Mouse (Mus musculus): ENCODE results near the gene Gm36079. TPM values are rescaled to one million over a fixed set of nuclear protein-coding genes. Genes with fewer than 3 reads are reported as not detected.
"Not testable (repeated sequence)": the region's sequence is repeated elsewhere in the genome, so short reads cannot be mapped to it uniquely, and the experiment has no call there.

Gene Gm36079
- polyA plus RNA-seq, 1 experiment: not detected

DNA sequence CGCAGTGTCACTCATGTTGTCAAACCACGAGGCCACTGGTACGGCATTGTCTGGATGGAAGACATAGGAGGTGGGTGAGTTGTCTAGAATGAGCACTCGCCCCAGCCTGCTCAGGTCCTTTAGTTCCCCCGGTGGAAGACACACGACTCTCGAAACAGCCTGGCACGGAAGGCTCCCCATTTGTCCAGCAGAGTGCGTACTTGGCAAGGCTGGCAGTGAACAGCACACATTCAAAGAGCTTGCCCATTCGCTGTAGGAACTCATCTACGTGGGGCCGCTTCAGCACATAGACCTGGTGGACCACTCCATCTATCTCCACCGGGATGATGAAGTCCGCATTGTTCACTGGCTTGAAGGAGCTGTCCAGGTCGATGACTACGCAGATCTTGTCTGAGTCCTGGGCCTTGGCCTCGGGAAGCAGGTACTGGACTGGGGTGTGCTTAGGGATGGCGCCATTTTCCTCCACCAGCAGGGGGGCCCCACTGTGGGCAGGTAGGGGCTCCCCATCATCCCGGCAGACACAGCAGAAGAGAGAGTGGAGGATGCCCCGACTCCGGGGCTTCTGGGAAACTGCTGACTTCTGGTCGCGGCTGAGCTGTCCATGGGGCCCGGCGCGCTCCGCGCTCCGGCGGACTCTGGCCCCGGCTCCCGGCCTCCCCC is 11.3 kb downstream of the Gm36079 start:
- not testable (repeated sequence) for DNase-seq (ENCODE audit: low spot score)

DNA sequence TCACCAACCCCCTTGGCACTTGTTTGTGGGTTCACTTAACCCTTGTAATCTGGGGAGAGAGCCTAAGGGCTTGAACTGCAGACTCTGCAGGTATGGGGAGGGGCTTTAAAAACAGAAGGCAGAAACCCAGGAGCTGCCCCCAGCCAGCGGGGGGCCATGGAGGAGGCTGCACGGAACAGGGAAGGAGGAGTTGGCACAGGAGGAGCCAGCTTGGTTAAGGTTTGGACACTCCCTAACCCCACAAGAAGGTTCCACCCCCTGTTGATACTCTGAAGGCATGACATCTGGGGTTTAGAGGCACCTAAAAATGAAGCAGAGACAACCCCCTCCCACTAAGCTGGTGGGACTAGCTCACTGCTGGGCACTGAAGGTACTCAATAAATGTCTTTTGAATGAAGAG is 12.8 kb downstream of the Gm36079 start:
- DNase-seq (ENCODE audit: low spot score): not testable (repeated sequence)

DNA sequence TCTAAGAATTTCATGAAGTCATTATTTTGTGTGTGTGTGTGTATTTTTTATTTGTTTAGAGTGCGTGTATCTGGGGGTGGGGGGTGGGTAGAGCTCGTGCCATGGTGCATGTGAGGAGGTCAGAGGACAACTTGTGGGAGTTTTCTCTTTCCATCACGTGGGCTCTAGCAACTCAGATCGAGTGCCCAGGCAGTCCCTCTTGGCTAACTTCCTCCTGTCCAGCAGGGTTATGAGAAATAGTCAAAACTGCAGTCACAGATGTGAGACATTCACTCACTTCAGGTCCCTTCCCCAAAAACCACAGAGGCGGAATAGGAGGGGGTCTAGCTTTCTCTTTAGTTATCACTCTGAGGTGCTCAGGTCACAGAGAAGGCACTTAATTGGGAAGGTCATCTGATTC is 13.3 kb downstream of the Gm36079 start:
- DNase-seq (ENCODE audit: low spot score): not testable (repeated sequence)

DNA sequence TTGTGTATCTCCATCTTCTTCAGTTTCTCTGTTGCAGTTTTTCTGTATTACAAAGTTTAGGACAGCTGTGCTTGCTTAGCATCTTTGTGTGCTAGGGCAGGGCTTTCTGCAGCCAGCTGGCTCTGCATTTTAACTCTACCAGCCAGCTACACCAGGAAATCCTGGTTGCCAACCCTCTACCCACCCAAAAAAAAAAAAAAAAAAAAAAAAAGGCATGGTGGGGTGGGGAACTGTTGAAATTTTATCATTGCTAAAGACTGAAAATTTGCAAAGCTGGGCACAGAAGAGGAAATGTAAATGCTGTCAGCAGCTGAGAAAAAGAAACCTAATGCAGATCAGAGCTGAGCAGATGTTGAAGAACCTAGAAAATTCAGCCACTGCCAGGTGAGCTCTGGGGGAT is 16.7 kb downstream of the Gm36079 start:
- DNase-seq (ENCODE audit: low spot score): not testable (repeated sequence)

DNA sequence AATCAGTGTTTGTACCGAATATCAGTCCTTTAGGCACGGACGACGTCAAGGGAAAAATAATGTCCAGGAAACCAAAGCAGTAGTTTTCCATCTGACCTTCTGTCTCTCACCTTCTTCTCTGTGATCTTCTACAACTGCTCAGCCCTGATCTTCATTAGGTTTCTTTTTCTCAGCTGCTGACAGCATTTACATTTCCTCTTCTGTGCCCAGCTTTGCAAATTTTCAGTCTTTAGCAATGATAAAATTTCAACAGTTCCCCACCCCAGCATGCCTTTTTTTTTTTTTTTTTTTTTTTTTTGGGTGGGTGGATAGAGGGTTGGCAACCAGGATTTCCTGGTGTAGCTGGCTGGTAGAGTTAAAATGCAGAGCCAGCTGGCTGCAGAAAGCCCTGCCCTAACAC is 27.6 kb downstream of the Gm36079 start:
- DNase-seq (ENCODE audit: low spot score): not testable (repeated sequence)

DNA sequence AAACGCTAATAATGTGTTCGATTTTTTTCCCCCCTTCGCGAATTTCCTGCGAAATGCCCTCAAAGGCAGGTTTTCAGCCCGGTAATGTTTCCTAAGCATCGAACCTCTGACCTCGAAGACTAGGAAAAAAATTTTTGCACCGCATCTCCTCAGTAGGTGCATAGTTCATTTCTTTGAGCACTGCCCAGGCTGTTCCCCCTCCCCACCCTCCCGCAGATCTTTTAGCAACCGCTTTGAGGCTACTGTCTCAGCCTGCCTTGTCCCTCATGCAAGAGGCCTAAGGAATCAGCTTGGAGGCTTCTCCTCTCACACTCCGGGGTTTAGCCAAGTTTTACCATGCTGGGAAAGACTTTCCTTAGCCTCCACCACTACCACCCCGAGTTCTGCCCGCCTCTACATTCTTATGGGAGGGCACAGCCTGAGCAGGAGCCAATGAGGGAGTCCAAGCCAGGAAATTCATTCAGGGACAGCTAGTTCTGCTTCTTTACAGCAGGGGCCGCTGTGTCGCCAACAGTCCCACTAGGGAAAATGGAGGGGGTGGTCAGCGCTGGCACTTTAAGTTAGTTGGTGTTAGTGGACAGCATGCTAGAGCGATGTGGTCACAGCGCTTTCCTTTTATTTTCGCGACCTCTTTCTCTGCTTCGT is 28.2 kb downstream of the Gm36079 start:
- DNase-seq (ENCODE audit: low spot score): not testable (repeated sequence)

DNA sequence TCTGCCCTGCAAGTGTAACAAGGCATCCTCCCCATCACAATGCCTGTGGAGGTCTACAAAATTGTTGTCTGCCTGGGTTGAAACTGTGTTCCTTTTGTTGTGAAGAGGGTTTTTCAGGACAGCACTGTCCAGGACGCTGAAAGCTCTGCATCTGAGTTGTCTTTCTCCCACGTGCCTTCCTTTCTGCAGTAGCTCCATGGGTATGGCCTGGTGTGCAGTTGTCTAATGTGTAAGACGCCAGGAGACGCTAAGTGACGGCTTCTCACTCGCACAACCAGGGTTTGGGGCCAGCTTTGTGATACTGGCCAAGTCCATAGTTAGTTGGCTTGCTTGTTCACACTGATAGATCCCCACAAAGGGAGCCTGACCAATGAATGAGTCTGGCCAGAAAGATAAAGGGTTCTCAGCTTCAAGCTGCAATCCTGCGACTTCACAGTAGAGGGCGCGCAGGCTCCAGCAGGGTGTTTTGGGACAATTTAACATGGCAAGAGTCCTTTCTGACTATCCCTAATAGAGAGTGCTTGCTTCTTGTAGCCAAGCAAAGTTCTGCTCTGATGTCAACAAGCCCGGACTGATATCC is 34.8 kb downstream of the Gm36079 start:
- DNase-seq (ENCODE audit: low spot score): not testable (repeated sequence)

DNA sequence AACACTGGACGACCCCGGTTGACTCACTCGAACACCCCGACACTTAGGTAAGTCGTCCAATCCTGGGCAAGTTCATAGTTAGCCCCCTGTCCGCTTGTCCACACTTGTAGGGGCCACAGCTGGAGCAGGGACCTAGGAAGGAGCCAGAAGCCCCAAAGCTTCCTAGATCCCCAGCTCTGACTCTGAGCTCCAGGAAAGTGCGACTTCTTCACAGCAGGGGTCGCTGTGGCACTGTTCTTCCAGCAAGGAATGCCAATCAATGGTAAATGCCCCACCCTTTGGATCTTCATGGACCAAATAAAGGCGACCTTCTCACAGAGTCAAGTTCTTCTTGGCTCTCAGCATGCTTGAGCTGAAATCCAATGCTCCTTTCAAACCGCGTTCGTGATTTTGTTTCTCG is 35.5 kb downstream of the Gm36079 start:
- DNase-seq (ENCODE audit: low spot score): not testable (repeated sequence)

Other genes with a start within 250 kb of the Gm36079 start
- gene Zfp131, start 236.1 kb downstream of the Gm36079 start, polyA plus RNA-seq (2012; rRNA removed): 18.1 and 20.0 TPM in 2 replicates
- not detected in 2 replicates for gene AF067063, start 196.8 kb downstream of the Gm36079 start, polyA plus RNA-seq (2012; rRNA removed)
- gene D13Ertd608e, start 191.0 kb downstream of the Gm36079 start, polyA plus RNA-seq (2012; rRNA removed): 0.15 and 0.22 TPM in 2 replicates
- not detected in 2 replicates for gene Tcstv1, start 132.2 kb downstream of the Gm36079 start, polyA plus RNA-seq (2012; rRNA removed)
- not detected in 2 replicates for gene Gm21761, start 97.7 kb downstream of the Gm36079 start, polyA plus RNA-seq (2012; rRNA removed)
- gene B020031M17Rik, start 76.2 kb downstream of the Gm36079 start, polyA plus RNA-seq (2012; rRNA removed): not detected in 2 replicates
- gene Gm21188, start 25.2 kb upstream of the Gm36079 start, polyA plus RNA-seq (2012; rRNA removed): 3.4 and 4.4 TPM in 2 replicates
- not detected in 2 replicates for gene Gm20767, start 113.2 kb upstream of the Gm36079 start, polyA plus RNA-seq (2012; rRNA removed)
- gene Gm21818, start 145.4 kb upstream of the Gm36079 start, polyA plus RNA-seq (2012; rRNA removed): not detected in 2 replicates
- gene Gm21762, start 188.9 kb upstream of the Gm36079 start, polyA plus RNA-seq (2012; rRNA removed): not detected in 2 replicates
- gene Gm21731, start 212.1 kb upstream of the Gm36079 start, polyA plus RNA-seq (2012; rRNA removed): not detected in 2 replicates
- not detected in 2 replicates for gene AF067061, start 236.1 kb upstream of the Gm36079 start, polyA plus RNA-seq (2012; rRNA removed)

Data from urinary bladder, adult 2 months (tissue).